Mouse (Mus musculus): ENCODE measurements around the gene Arhgap17. TPM values are rescaled to one million over a fixed set of nuclear protein-coding genes. Genes with fewer than 3 reads are reported as not detected.
A peak's percentile ranks its signal among the peaks of the same experiment; 100 is the strongest.

Arhgap17 gene
- polyA plus RNA-seq, 1 experiment = 28.5 TPM

- peaks cover 14% of the 10 kb centered on the region for H3K4me1 ChIP-seq (ENCODE audit: control insufficient read depth, insufficient read depth, low read length)
- TF ChIP-seq CTCF (IDR thresholded peaks at IDR 0.05; ENCODE audit: insufficient read depth, low read length) = no peak
- no peak overlapping the region for H3K4me3 ChIP-seq (replicated peaks; ENCODE audit: extremely low read depth, low read depth, low read length)
- 62% methylated on average over 11 of the region's 11 CpGs for WGBS
- no peak for DNase-seq
Observed at GRCm38 (mm10) chr7:123349813-123350212, 19.9 kb downstream of the Arhgap17 start.

- 51% methylated on average over 7 of the region's 7 CpGs for WGBS
- Histone ChIP-seq H3K4me1 (ENCODE audit: control insufficient read depth, insufficient read depth, low read length) (peaks cover 26% of the 10 kb centered on the region), H3K4me3 (replicated peaks; ENCODE audit: extremely low read depth, low read depth, low read length) (no peak overlapping the region)
- TF ChIP-seq POLR2A (IDR thresholded peaks at IDR 0.05; ENCODE audit: borderline replicate concordance, extremely low read depth, low read depth, low read length) (no peak), CTCF (IDR thresholded peaks at IDR 0.05; ENCODE audit: insufficient read depth, low read length) (no peak)
- no peak for DNase-seq
Observed at GRCm38 (mm10) chr7:123346631-123347290, 23.0 kb downstream of the Arhgap17 start.

- 79% methylated on average over 3 of the region's 3 CpGs for WGBS
- H3K4me1 ChIP-seq (ENCODE audit: control insufficient read depth, insufficient read depth, low read length) = peaks cover 34% of the 10 kb centered on the region
- no peak for DNase-seq
- TF ChIP-seq POLR2A (IDR thresholded peaks at IDR 0.05; ENCODE audit: borderline replicate concordance, extremely low read depth, low read depth, low read length) (no peak), CTCF (IDR thresholded peaks at IDR 0.05; ENCODE audit: insufficient read depth, low read length) (no peak)
- H3K4me3 ChIP-seq (replicated peaks; ENCODE audit: extremely low read depth, low read depth, low read length) = no peak overlapping the region
Observed at GRCm38 (mm10) chr7:123345041-123345544, 24.6 kb downstream of the Arhgap17 start.

- TF ChIP-seq CTCF (IDR thresholded peaks at IDR 0.05; ENCODE audit: insufficient read depth, low read length) (no peak), POLR2A (IDR thresholded peaks at IDR 0.05; ENCODE audit: borderline replicate concordance, extremely low read depth, low read depth, low read length) (no peak)
- H3K4me1 ChIP-seq (ENCODE audit: control insufficient read depth, insufficient read depth, low read length) = peaks cover 37% of the 10 kb centered on the region
- 77% methylated on average over 5 of the region's 5 CpGs for WGBS
- DNase-seq = no peak
- no peak overlapping the region for H3K4me3 ChIP-seq (replicated peaks; ENCODE audit: extremely low read depth, low read depth, low read length)
Observed at GRCm38 (mm10) chr7:123344079-123344780, 25.5 kb downstream of the Arhgap17 start.

- Histone ChIP-seq H3K4me3 (replicated peaks; ENCODE audit: extremely low read depth, low read depth, low read length) (no peak overlapping the region), H3K4me1 (ENCODE audit: control insufficient read depth, insufficient read depth, low read length) (peaks cover 44% of the 10 kb centered on the region)
- no peak for DNase-seq
- TF ChIP-seq CTCF (IDR thresholded peaks at IDR 0.05; ENCODE audit: insufficient read depth, low read length) = no peak
- WGBS = 51% methylated on average over 5 of the region's 5 CpGs
Observed at GRCm38 (mm10) chr7:123341896-123342295, 27.8 kb downstream of the Arhgap17 start.

- 47% methylated on average over 8 of the region's 8 CpGs for WGBS
- DNase-seq = no peak
- peaks cover 46% of the 10 kb centered on the region for H3K4me1 ChIP-seq (ENCODE audit: control insufficient read depth, insufficient read depth, low read length)
- H3K4me3 ChIP-seq (replicated peaks; ENCODE audit: extremely low read depth, low read depth, low read length) = no peak overlapping the region
- TF ChIP-seq CTCF (IDR thresholded peaks at IDR 0.05; ENCODE audit: insufficient read depth, low read length) = peak; percentile 37; the same call in 1 of the 2 replicates
- no peak for TF ChIP-seq POLR2A (IDR thresholded peaks at IDR 0.05; ENCODE audit: borderline replicate concordance, extremely low read depth, low read depth, low read length)
Observed at GRCm38 (mm10) chr7:123338351-123338750, 31.4 kb downstream of the Arhgap17 start.

- Histone ChIP-seq H3K4me3 (replicated peaks; ENCODE audit: extremely low read depth, low read depth, low read length) (no peak overlapping the region), H3K4me1 (ENCODE audit: control insufficient read depth, insufficient read depth, low read length) (peaks cover 33% of the 10 kb centered on the region)
- DNase-seq = no peak
- WGBS = 51% methylated on average over 1 of the region's 1 CpGs
- TF ChIP-seq CTCF (IDR thresholded peaks at IDR 0.05; ENCODE audit: insufficient read depth, low read length) (no peak), POLR2A (IDR thresholded peaks at IDR 0.05; ENCODE audit: borderline replicate concordance, extremely low read depth, low read depth, low read length) (no peak)
Observed at GRCm38 (mm10) chr7:123336322-123336721, 33.4 kb downstream of the Arhgap17 start.

- TF ChIP-seq POLR2A (IDR thresholded peaks at IDR 0.05; ENCODE audit: borderline replicate concordance, extremely low read depth, low read depth, low read length) (no peak), CTCF (IDR thresholded peaks at IDR 0.05; ENCODE audit: insufficient read depth, low read length) (no peak)
- Histone ChIP-seq H3K4me1 (ENCODE audit: control insufficient read depth, insufficient read depth, low read length) (peaks cover 3% of the 10 kb centered on the region), H3K4me3 (replicated peaks; ENCODE audit: extremely low read depth, low read depth, low read length) (no peak overlapping the region)
- DNase-seq = no peak
- whole genome bisulfite sequencing = 84% methylated on average over 9 of the region's 9 CpGs
Observed at GRCm38 (mm10) chr7:123330506-123330905, 39.2 kb downstream of the Arhgap17 start.

- Histone ChIP-seq H3K4me1 (ENCODE audit: control insufficient read depth, insufficient read depth, low read length) (peaks cover 5% of the 10 kb centered on the region), H3K4me3 (replicated peaks; ENCODE audit: extremely low read depth, low read depth, low read length) (no peak overlapping the region)
- no peak for DNase-seq
- TF ChIP-seq POLR2A (IDR thresholded peaks at IDR 0.05; ENCODE audit: borderline replicate concordance, extremely low read depth, low read depth, low read length) = no peak
- no peak for TF ChIP-seq CTCF (IDR thresholded peaks at IDR 0.05; ENCODE audit: insufficient read depth, low read length)
- WGBS = 77% methylated on average over 4 of the region's 4 CpGs
Observed at GRCm38 (mm10) chr7:123327909-123328308, 41.8 kb downstream of the Arhgap17 start.

- peaks cover 5% of the 10 kb centered on the region for H3K4me1 ChIP-seq (ENCODE audit: control insufficient read depth, insufficient read depth, low read length)
- TF ChIP-seq CTCF (IDR thresholded peaks at IDR 0.05; ENCODE audit: insufficient read depth, low read length) (no peak), POLR2A (IDR thresholded peaks at IDR 0.05; ENCODE audit: borderline replicate concordance, extremely low read depth, low read depth, low read length) (no peak)
- DNase-seq = no peak
- H3K4me3 ChIP-seq (replicated peaks; ENCODE audit: extremely low read depth, low read depth, low read length) = no peak overlapping the region
- 85% methylated on average over 4 of the region's 4 CpGs for WGBS
Observed at GRCm38 (mm10) chr7:123326901-123327300, 42.8 kb downstream of the Arhgap17 start.

Data from lung, adult 2 months (tissue).